Mouse (Mus musculus) liver, embryonic 12.5 days (tissue): Measurements from ENCODE around the gene Emilin2. TPM values are rescaled to one million over a fixed set of nuclear protein-coding genes. Genes with fewer than 3 reads are reported as not detected.

Experiments
- ATAC-seq: fragments of 200-750 bp; cut with Nextera tagmentation; 2 replicates; pipeline ENCODE4 v1.8.0; 2017; ENCODE audit warnings: moderate number of reproducible peaks, mild to moderate bottlenecking, moderate library complexity
- H3K27ac ChIP-seq: fragments of 300-500 bp; sonication (generic); 2 replicates; pipeline ENCODE4 v1.5.1; 2016; ENCODE audit warnings: mild to moderate bottlenecking
- H3K27me3 ChIP-seq: fragments of 300-500 bp; sonication (generic); replicated peaks from 2 replicates; pipeline ENCODE4 v1.6.1; 2016; ENCODE audit warnings: mild to moderate bottlenecking, moderate library complexity
- H3K36me3 ChIP-seq: fragments of 300-500 bp; sonication (generic); 2 replicates; pipeline ENCODE4 v1.6.1; 2016; ENCODE audit warnings: mild to moderate bottlenecking, moderate library complexity
- H3K4me1 ChIP-seq: fragments of 300-500 bp; sonication (generic); 2 replicates; pipeline ENCODE4 v1.6.1; 2016
- H3K4me2 ChIP-seq: fragments of 300-500 bp; sonication (generic); 2 replicates; pipeline ENCODE4 v1.6.1; 2016; ENCODE audit warnings: mild to moderate bottlenecking, moderate library complexity
- H3K4me3 ChIP-seq: fragments of 300-500 bp; sonication (generic); 2 replicates; pipeline ENCODE4 v1.5.1; 2016; ENCODE audit warnings: mild to moderate bottlenecking, moderate library complexity
- H3K9ac ChIP-seq: fragments of 300-500 bp; sonication (generic); 2 replicates; pipeline ENCODE4 v1.6.1; 2016; ENCODE audit warnings: mild to moderate bottlenecking, moderate library complexity
- H3K9me3 ChIP-seq: fragments of 300-500 bp; sonication (generic); replicated peaks from 2 replicates; pipeline ENCODE4 v1.6.1; 2016; ENCODE audit warnings: mild to moderate bottlenecking, moderate library complexity
- WGBS: fragments of 180-500 bp; shearing (Covaris S2); methylation state at CpG from one replicate; pipeline ENCODE4 v1.1.7; 2016; ENCODE audit not compliant: insufficient replicate concordance; 5-methylcytosine and 5-hydroxymethylcytosine counted together
- polyA plus RNA-seq: library from polyadenylated mRNA; unstranded; fragments of >200 nt; fragmentation: Nextera tagmentation; extraction: Ambion mirVana; gene quantifications from 2 replicates; pipeline ENCODE4 v1.2.1, GENCODE M21; 2016

Gene Emilin2
- polyA plus RNA-seq, 1 experiment from 2014 or later = 28.9 TPM

GRCm38 (mm10) chr17:71283237-71283636, 28.5 kb downstream of the Emilin2 start:
- 91% methylated on average over 4 of the region's 4 CpGs for WGBS
- H3K27ac ChIP-seq = no peak overlapping the region
- no peaks in the 10 kb centered on the region for H3K9me3 ChIP-seq
- no peak overlapping the region for H3K4me2 ChIP-seq
- peaks cover 79% of the 10 kb centered on the region for H3K4me1 ChIP-seq
- H3K36me3 ChIP-seq = peaks cover 11% of the 10 kb centered on the region; the same call in 1 of the 2 replicates
- ATAC-seq = no peak
- H3K27me3 ChIP-seq = no peaks in the 10 kb centered on the region
- H3K4me3 ChIP-seq = no peak overlapping the region
- H3K9ac ChIP-seq = 0 out of 2 replicates have a peak overlapping the region, but pooled peaks have one; percentile 1

GRCm38 (mm10) chr17:71282716-71283115, 29.1 kb downstream of the Emilin2 start:
- H3K4me3 ChIP-seq = no peak overlapping the region
- H3K27me3 ChIP-seq = no peaks in the 10 kb centered on the region
- H3K4me1 ChIP-seq = peaks cover 79% of the 10 kb centered on the region
- peaks cover 11% of the 10 kb centered on the region; the same call in 1 of the 2 replicates for H3K36me3 ChIP-seq
- no peak overlapping the region for H3K4me2 ChIP-seq
- no peaks in the 10 kb centered on the region for H3K9me3 ChIP-seq
- no peak overlapping the region for H3K27ac ChIP-seq
- ATAC-seq = no peak
- 86% methylated on average over 9 of the region's 9 CpGs for WGBS
- H3K9ac ChIP-seq = no peak overlapping the region

GRCm38 (mm10) chr17:71277701-71278491, 33.9 kb downstream of the Emilin2 start:
- Histone ChIP-seq H3K9ac (no peak overlapping the region), H3K4me1 (peaks cover 45% of the 10 kb centered on the region), H3K27me3 (no peaks in the 10 kb centered on the region), H3K4me3 (no peak overlapping the region), H3K4me2 (no peak overlapping the region), H3K36me3 (peaks cover 35% of the 10 kb centered on the region), H3K9me3 (no peaks in the 10 kb centered on the region), H3K27ac (peak overlapping the region; percentile 50)
- 57% methylated on average over 6 of the region's 6 CpGs for WGBS
- no peak for ATAC-seq

- 41% methylated on average over 10 of the region's 10 CpGs for WGBS
- Histone ChIP-seq H3K9ac (no peak overlapping the region), H3K4me1 (peaks cover 46% of the 10 kb centered on the region), H3K4me3 (no peak overlapping the region), H3K27ac (peak overlapping the region; percentile 50; the same call in 1 of the 2 replicates), H3K27me3 (no peaks in the 10 kb centered on the region), H3K9me3 (no peaks in the 10 kb centered on the region), H3K36me3 (peaks cover 46% of the 10 kb centered on the region), H3K4me2 (peak overlapping the region; percentile 35)
- ATAC-seq = peak; percentile 56
These were observed 35.0 kb downstream of the Emilin2 start for GRCm38 (mm10) chr17:71276771-71277170.

- 87% methylated on average over 12 of the region's 12 CpGs for WGBS
- Histone ChIP-seq H3K27ac (no peak overlapping the region), H3K9me3 (no peaks in the 10 kb centered on the region), H3K4me2 (no peak overlapping the region), H3K4me1 (peaks cover 58% of the 10 kb centered on the region), H3K27me3 (no peaks in the 10 kb centered on the region), H3K4me3 (no peak overlapping the region), H3K36me3 (peaks cover 39% of the 10 kb centered on the region), H3K9ac (no peak overlapping the region)
- no peak for ATAC-seq
These were observed 37.9 kb downstream of the Emilin2 start for GRCm38 (mm10) chr17:71273901-71274300.

- peak; percentile 96 for ATAC-seq
- H3K9me3 ChIP-seq = no peaks in the 10 kb centered on the region
- peaks cover 85% of the 10 kb centered on the region for H3K4me1 ChIP-seq
- peak overlapping the region; percentile 93 for H3K27ac ChIP-seq
- peak overlapping the region; percentile 47 for H3K4me3 ChIP-seq
- 22% methylated on average over 3 of the region's 3 CpGs for WGBS
- peaks cover 22% of the 10 kb centered on the region for H3K36me3 ChIP-seq
- H3K4me2 ChIP-seq = peak overlapping the region; percentile 67
- peak overlapping the region; percentile 71 for H3K9ac ChIP-seq
- H3K27me3 ChIP-seq = no peaks in the 10 kb centered on the region
These were observed 43.2 kb downstream of the Emilin2 start for GRCm38 (mm10) chr17:71268599-71268998.

GRCm38 (mm10) chr17:71268152-71268551, 43.6 kb downstream of the Emilin2 start:
- ATAC-seq = no peak
- H3K9ac ChIP-seq = peak overlapping the region; percentile 71
- peak overlapping the region; percentile 93 for H3K27ac ChIP-seq
- no peaks in the 10 kb centered on the region for H3K27me3 ChIP-seq
- H3K4me1 ChIP-seq = peaks cover 89% of the 10 kb centered on the region
- no peaks in the 10 kb centered on the region for H3K9me3 ChIP-seq
- 49% methylated on average over 10 of the region's 10 CpGs for WGBS
- H3K4me3 ChIP-seq = peak overlapping the region; percentile 47
- H3K4me2 ChIP-seq = peak overlapping the region; percentile 67
- H3K36me3 ChIP-seq = peaks cover 17% of the 10 kb centered on the region

GRCm38 (mm10) chr17:71267374-71267773, 44.4 kb downstream of the Emilin2 start:
- Histone ChIP-seq H3K4me3 (peak overlapping the region; percentile 47), H3K4me1 (peaks cover 97% of the 10 kb centered on the region), H3K4me2 (peak overlapping the region; percentile 67), H3K27ac (peak overlapping the region; percentile 93), H3K36me3 (peaks cover 10% of the 10 kb centered on the region), H3K27me3 (no peaks in the 10 kb centered on the region), H3K9ac (peak overlapping the region; percentile 71), H3K9me3 (no peaks in the 10 kb centered on the region)
- 71% methylated on average over 8 of the region's 8 CpGs for WGBS
- ATAC-seq = no peak

- Histone ChIP-seq H3K4me3 (0 out of 2 replicates have a peak overlapping the region, but pooled peaks have one; percentile 9), H3K4me2 (peak overlapping the region; percentile 49), H3K36me3 (no peaks in the 10 kb centered on the region), H3K9me3 (no peaks in the 10 kb centered on the region), H3K9ac (peak overlapping the region; percentile 53), H3K4me1 (peaks cover 98% of the 10 kb centered on the region), H3K27me3 (no peaks in the 10 kb centered on the region), H3K27ac (peak overlapping the region; percentile 87)
- WGBS = 39% methylated on average over 5 of the region's 5 CpGs
- ATAC-seq = no peak
These were observed 46.3 kb downstream of the Emilin2 start for GRCm38 (mm10) chr17:71265336-71266051.

- Histone ChIP-seq H3K36me3 (no peaks in the 10 kb centered on the region), H3K4me2 (peak overlapping the region; percentile 49), H3K9ac (peak overlapping the region; percentile 53), H3K27ac (peak overlapping the region; percentile 87), H3K9me3 (no peaks in the 10 kb centered on the region), H3K4me3 (no peak overlapping the region), H3K27me3 (no peaks in the 10 kb centered on the region), H3K4me1 (peaks cover 98% of the 10 kb centered on the region)
- no peak for ATAC-seq
- 15% methylated on average over 4 of the region's 4 CpGs for WGBS
These were observed 47.0 kb downstream of the Emilin2 start for GRCm38 (mm10) chr17:71264739-71265138.

GRCm38 (mm10) chr17:71263136-71263535, 48.6 kb downstream of the Emilin2 start:
- WGBS = 22% methylated on average over 6 of the region's 6 CpGs
- H3K4me3 ChIP-seq = no peak overlapping the region
- no peaks in the 10 kb centered on the region for H3K27me3 ChIP-seq
- H3K27ac ChIP-seq = peak overlapping the region; percentile 87
- H3K9ac ChIP-seq = peak overlapping the region; percentile 56
- no peaks in the 10 kb centered on the region for H3K36me3 ChIP-seq
- peaks cover 98% of the 10 kb centered on the region for H3K4me1 ChIP-seq
- H3K4me2 ChIP-seq = peak overlapping the region; percentile 49
- no peaks in the 10 kb centered on the region for H3K9me3 ChIP-seq
- no peak for ATAC-seq

- 64% methylated on average over 3 of the region's 3 CpGs for WGBS
These were observed 51.1 kb downstream of the Emilin2 start for GRCm38 (mm10) chr17:71260658-71261057.

More at GRCm38 (mm10) chr17:71260658-71261057, 51.1 kb downstream of the Emilin2 start:
- Histone ChIP-seq H3K27me3 (no peaks in the 10 kb centered on the region), H3K4me1 (peaks cover 100% of the 10 kb centered on the region), H3K27ac (peak overlapping the region; percentile 87), H3K36me3 (peaks cover 9% of the 10 kb centered on the region), H3K4me2 (peak overlapping the region; percentile 73), H3K9ac (peak overlapping the region; percentile 63), H3K9me3 (no peaks in the 10 kb centered on the region), H3K4me3 (no peak overlapping the region)
- ATAC-seq = no peak
